Mouse (Mus musculus): ENCODE data around the gene Ctdnep1. TPM values are rescaled to one million over a fixed set of nuclear protein-coding genes. Genes with fewer than 3 reads are reported as not detected.
A peak's percentile ranks its signal among the peaks of the same experiment; 100 is the strongest.

Ctdnep1 gene
- polyA plus RNA-seq, 1 experiment from 2014 or later: 23.4 TPM

DNA sequence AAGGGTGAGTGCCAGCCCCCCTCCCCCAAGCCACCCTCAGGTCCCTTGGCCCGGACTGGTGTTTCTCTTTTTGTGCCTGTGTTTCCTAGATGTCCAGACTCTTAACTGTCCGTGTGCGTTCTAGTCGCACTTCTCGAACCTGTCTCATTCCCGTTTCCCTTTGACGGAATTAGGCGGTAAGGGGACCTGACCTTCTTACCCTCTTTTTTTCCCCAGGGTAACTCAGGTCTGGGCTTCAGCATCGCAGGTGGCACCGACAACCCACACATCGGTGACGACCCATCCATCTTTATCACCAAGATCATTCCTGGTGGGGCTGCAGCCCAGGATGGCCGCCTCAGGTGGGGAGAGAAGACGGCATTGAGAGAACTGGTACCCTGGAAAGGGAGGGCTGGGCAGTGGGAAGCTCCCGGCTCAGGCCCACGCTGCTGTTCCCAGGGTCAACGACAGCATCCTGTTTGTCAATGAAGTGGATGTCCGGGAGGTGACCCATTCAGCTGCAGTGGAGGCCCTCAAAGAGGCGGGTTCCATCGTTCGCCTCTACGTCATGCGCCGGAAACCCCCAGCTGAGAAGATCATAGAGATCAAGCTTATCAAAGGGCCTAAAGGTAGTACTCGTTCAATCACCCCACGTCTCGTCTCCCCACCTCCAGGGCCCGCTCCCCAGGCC, 49.8 kb downstream of the Ctdnep1 start:
- WGBS: 94% methylated on average over 28 of the region's 28 CpGs
- Histone ChIP-seq H3K9me3 (no peaks in the 10 kb centered on the region), H3K4me3 (peak overlapping the region; percentile 48), H3K27ac (peak overlapping the region; percentile 85), H3K36me3 (replicated peaks) (peaks cover 53% of the 10 kb centered on the region), H3K27me3 (ENCODE audit: poor library complexity, severe bottlenecking) (no peaks in the 10 kb centered on the region), H3K4me1 (peaks cover 56% of the 10 kb centered on the region)
- no peak for DNase-seq (ENCODE audit: extremely low spot score, low spot score)

DNA sequence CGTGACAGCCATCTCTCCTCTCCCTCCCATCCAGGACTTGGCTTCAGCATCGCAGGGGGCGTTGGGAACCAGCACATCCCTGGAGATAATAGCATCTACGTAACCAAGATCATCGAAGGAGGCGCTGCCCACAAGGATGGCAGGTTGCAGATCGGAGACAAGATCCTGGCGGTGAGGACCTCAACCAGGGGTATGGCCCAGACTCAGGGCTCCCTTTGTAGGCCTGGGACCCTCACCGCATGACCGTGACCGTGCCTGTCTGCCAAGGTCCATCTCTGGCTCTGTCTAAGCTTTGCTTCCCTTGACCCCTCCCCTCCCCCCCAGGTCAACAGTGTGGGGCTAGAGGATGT, 50.3 kb downstream of the Ctdnep1 start:
- no peaks in the 10 kb centered on the region for H3K27me3 ChIP-seq (ENCODE audit: poor library complexity, severe bottlenecking)
- WGBS: 93% methylated on average over 11 of the region's 11 CpGs
- DNase-seq (ENCODE audit: extremely low spot score, low spot score): no peak
- peaks cover 50% of the 10 kb centered on the region for H3K4me1 ChIP-seq
- peaks cover 54% of the 10 kb centered on the region for H3K36me3 ChIP-seq (replicated peaks)
- peak overlapping the region; percentile 85; the same call in 1 of the 2 replicates for H3K27ac ChIP-seq
- no peak overlapping the region for H3K4me3 ChIP-seq
- H3K9me3 ChIP-seq: no peaks in the 10 kb centered on the region

DNA sequence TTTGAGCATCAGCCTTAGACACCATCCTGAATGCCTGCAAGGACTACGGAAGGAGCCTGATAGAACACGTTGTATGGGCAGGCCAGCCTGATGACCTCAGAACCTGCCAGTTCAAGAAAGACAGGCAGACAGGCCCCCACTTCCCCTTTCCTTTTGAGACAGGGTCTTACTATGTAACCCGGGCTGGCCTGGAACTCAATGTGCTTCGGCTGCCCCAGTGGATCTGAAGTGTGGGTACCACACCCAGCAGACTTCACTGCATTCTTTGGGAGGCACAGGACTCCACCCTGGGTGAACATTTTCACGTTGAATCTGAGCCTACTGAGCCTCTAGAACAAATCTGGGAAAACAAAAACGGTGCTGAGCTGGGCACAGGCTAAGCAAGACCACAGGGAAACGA, 57.2 kb downstream of the Ctdnep1 start:
- 84% methylated on average over 7 of the region's 7 CpGs for WGBS
- Histone ChIP-seq H3K4me1 (no peaks in the 10 kb centered on the region), H3K9me3 (no peaks in the 10 kb centered on the region), H3K36me3 (replicated peaks) (peaks cover 90% of the 10 kb centered on the region), H3K4me3 (no peak overlapping the region), H3K27me3 (ENCODE audit: poor library complexity, severe bottlenecking) (no peaks in the 10 kb centered on the region), H3K27ac (no peak overlapping the region)
- DNase-seq (ENCODE audit: extremely low spot score, low spot score): no peak

DNA sequence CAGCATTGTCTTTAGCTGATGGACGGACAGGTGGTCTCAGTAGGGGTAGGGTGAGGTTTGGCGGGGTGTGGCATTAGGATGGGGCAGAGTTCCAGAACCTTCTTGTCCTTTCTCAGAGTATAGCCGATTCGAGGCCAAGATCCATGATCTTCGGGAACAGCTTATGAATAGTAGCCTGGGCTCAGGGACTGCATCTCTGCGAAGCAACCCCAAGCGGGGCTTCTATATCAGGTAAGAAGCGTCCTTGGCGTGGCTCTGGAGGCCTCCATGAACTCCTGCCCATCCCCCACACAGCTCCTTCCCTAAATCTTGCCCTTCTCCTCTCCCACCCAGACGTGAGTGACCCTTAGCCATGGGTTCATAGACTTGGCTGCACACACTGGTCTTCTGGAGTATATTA, 58.7 kb downstream of the Ctdnep1 start:
- WGBS: 93% methylated on average over 10 of the region's 10 CpGs
- no peaks in the 10 kb centered on the region for H3K27me3 ChIP-seq (ENCODE audit: poor library complexity, severe bottlenecking)
- peaks cover 11% of the 10 kb centered on the region; the same call in 1 of the 2 replicates for H3K4me1 ChIP-seq
- no peak overlapping the region for H3K27ac ChIP-seq
- no peaks in the 10 kb centered on the region for H3K9me3 ChIP-seq
- H3K4me3 ChIP-seq: no peak overlapping the region
- no peak for DNase-seq (ENCODE audit: extremely low spot score, low spot score)
- H3K36me3 ChIP-seq (replicated peaks): peaks cover 90% of the 10 kb centered on the region

DNA sequence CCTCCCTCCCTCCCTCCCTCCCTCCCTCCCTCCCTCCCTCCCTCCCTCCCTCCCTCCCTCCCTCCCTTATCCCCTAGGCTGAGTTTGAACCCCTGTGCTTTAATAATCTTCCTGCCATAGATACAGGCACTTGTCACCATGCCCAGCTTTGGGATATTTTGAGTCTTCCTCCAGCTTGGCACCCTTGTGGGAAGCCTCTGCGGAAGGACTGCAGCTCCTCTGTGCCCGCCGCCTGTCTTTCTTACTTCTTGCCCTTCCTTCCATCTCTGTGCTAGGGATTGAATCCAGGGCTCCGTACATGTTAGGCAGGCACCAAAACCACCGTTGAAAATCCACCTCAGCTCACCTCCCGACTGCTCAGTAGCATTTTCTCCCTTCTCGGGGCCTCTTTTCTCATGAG, 59.2 kb downstream of the Ctdnep1 start:
- Histone ChIP-seq H3K4me1 (peaks cover 16% of the 10 kb centered on the region), H3K36me3 (replicated peaks) (peaks cover 89% of the 10 kb centered on the region), H3K4me3 (no peak overlapping the region), H3K27ac (no peak overlapping the region), H3K27me3 (ENCODE audit: poor library complexity, severe bottlenecking) (no peaks in the 10 kb centered on the region), H3K9me3 (no peaks in the 10 kb centered on the region)
- DNase-seq (ENCODE audit: extremely low spot score, low spot score): no peak
- 93% methylated on average over 7 of the region's 7 CpGs for WGBS

MicroRNA genes within 50 kb of the gene (microRNA counts, 519-probe panel; counts per million panel counts)
- 341 counts per million, percentile 65 among the panel's probes with 10 or more counts for microRNA mmu-miR-324-3p
- microRNA mmu-miR-324-5p: 3,709 counts per million, percentile 75 among the panel's probes with 10 or more counts

Small RNA genes within 50 kb of the gene (microRNA-seq; reads per million reads assigned to microRNA genes)
- gene Gm44349: not detected
- 3,655 reads per million, percentile 87 among the genes with 10 or more reads in this experiment for gene Mir324

Other genes starting within 250 kb of the Ctdnep1 start
- 32.9 and 34.5 TPM in 2 replicates for gene Polr2a, start 222.5 kb upstream of the Ctdnep1 start, polyA plus RNA-seq (2016; fragmentation: Nextera tagmentation; extraction: Ambion mirVana)
- gene Slc35g3, start 219.2 kb upstream of the Ctdnep1 start, polyA plus RNA-seq (2016; fragmentation: Nextera tagmentation; extraction: Ambion mirVana): 0.14 TPM in 1 of 2 replicates, not detected in the other
- 0.46 and 0.77 TPM in 2 replicates for gene Zbtb4, start 215.2 kb upstream of the Ctdnep1 start, polyA plus RNA-seq (2016; fragmentation: Nextera tagmentation; extraction: Ambion mirVana)
- gene Chrnb1, start 185.2 kb upstream of the Ctdnep1 start, polyA plus RNA-seq (2016; fragmentation: Nextera tagmentation; extraction: Ambion mirVana): 1.0 and 1.5 TPM in 2 replicates
- gene Fgf11, start 179.3 kb upstream of the Ctdnep1 start, polyA plus RNA-seq (2016; fragmentation: Nextera tagmentation; extraction: Ambion mirVana): 0.73 TPM in 2 replicates
- gene Tmem102, start 175.5 kb upstream of the Ctdnep1 start, polyA plus RNA-seq (2016; fragmentation: Nextera tagmentation; extraction: Ambion mirVana): 0.71 and 0.95 TPM in 2 replicates
- not detected in 2 replicates for gene Gm39566, start 165.9 kb upstream of the Ctdnep1 start, polyA plus RNA-seq (2016; fragmentation: Nextera tagmentation; extraction: Ambion mirVana)
- gene Spem2, start 162.7 kb upstream of the Ctdnep1 start, polyA plus RNA-seq (2016; fragmentation: Nextera tagmentation; extraction: Ambion mirVana): not detected in 2 replicates
- 0.19 TPM in 1 of 2 replicates, not detected in the other for gene Spem1, start 159.0 kb upstream of the Ctdnep1 start, polyA plus RNA-seq (2016; fragmentation: Nextera tagmentation; extraction: Ambion mirVana)
- 4.7 and 5.2 TPM in 2 replicates for gene Nlgn2, start 143.4 kb upstream of the Ctdnep1 start, polyA plus RNA-seq (2016; fragmentation: Nextera tagmentation; extraction: Ambion mirVana)
- 259 and 290 TPM in 2 replicates for gene Tmem256, start 142.6 kb upstream of the Ctdnep1 start, polyA plus RNA-seq (2016; fragmentation: Nextera tagmentation; extraction: Ambion mirVana)
- 67.5 and 67.6 TPM in 2 replicates for gene Plscr3, start 134.8 kb upstream of the Ctdnep1 start, polyA plus RNA-seq (2016; fragmentation: Nextera tagmentation; extraction: Ambion mirVana)
- gene Tnk1, start 122.4 kb upstream of the Ctdnep1 start, polyA plus RNA-seq (2016; fragmentation: Nextera tagmentation; extraction: Ambion mirVana): 0.79 and 1.9 TPM in 2 replicates
- gene Tmem95, start 103.1 kb upstream of the Ctdnep1 start, polyA plus RNA-seq (2016; fragmentation: Nextera tagmentation; extraction: Ambion mirVana): not detected in 2 replicates
- 4.8 and 6.7 TPM in 2 replicates for gene Kctd11, start 99.8 kb upstream of the Ctdnep1 start, polyA plus RNA-seq (2016; fragmentation: Nextera tagmentation; extraction: Ambion mirVana)
- gene Acap1, start 85.6 kb upstream of the Ctdnep1 start, polyA plus RNA-seq (2016; fragmentation: Nextera tagmentation; extraction: Ambion mirVana): 0.84 and 1.3 TPM in 2 replicates
- gene 2810408A11Rik, start 80.2 kb upstream of the Ctdnep1 start, polyA plus RNA-seq (2016; fragmentation: Nextera tagmentation; extraction: Ambion mirVana): 11.9 and 12.2 TPM in 2 replicates
- gene Neurl4, start 80.1 kb upstream of the Ctdnep1 start, polyA plus RNA-seq (2016; fragmentation: Nextera tagmentation; extraction: Ambion mirVana): 14.3 and 14.8 TPM in 2 replicates
- 92.4 and 97.3 TPM in 2 replicates for gene Gps2, start 67.3 kb upstream of the Ctdnep1 start, polyA plus RNA-seq (2016; fragmentation: Nextera tagmentation; extraction: Ambion mirVana)
- 2,970 and 2,997 TPM in 2 replicates for gene Eif5a, start 59.2 kb upstream of the Ctdnep1 start, polyA plus RNA-seq (2016; fragmentation: Nextera tagmentation; extraction: Ambion mirVana)
- 5.7 and 6.4 TPM in 2 replicates for gene Ybx2, start 45.4 kb upstream of the Ctdnep1 start, polyA plus RNA-seq (2016; fragmentation: Nextera tagmentation; extraction: Ambion mirVana)
- gene Slc2a4, start 33.0 kb upstream of the Ctdnep1 start, polyA plus RNA-seq (2016; fragmentation: Nextera tagmentation; extraction: Ambion mirVana): 14.2 and 15.7 TPM in 2 replicates
- 19.7 and 21.9 TPM in 2 replicates for gene Cldn7, start 16.4 kb upstream of the Ctdnep1 start, polyA plus RNA-seq (2016; fragmentation: Nextera tagmentation; extraction: Ambion mirVana)
- 159 TPM in 2 replicates for gene Elp5, start 1.4 kb downstream of the Ctdnep1 start, polyA plus RNA-seq (2016; fragmentation: Nextera tagmentation; extraction: Ambion mirVana)
- gene Gabarap, start 10.0 kb downstream of the Ctdnep1 start, polyA plus RNA-seq (2016; fragmentation: Nextera tagmentation; extraction: Ambion mirVana): 318 and 331 TPM in 2 replicates
- gene Phf23, start 14.6 kb downstream of the Ctdnep1 start, polyA plus RNA-seq (2016; fragmentation: Nextera tagmentation; extraction: Ambion mirVana): 94.5 and 96.2 TPM in 2 replicates
- 44.3 and 51.6 TPM in 2 replicates for gene Dvl2, start 19.4 kb downstream of the Ctdnep1 start, polyA plus RNA-seq (2016; fragmentation: Nextera tagmentation; extraction: Ambion mirVana)
- gene Acadvl, start 34.3 kb downstream of the Ctdnep1 start, polyA plus RNA-seq (2016; fragmentation: Nextera tagmentation; extraction: Ambion mirVana): 41.0 and 44.1 TPM in 2 replicates
- 13.8 and 15.5 TPM in 2 replicates for gene Dlg4, start 35.8 kb downstream of the Ctdnep1 start, polyA plus RNA-seq (2016; fragmentation: Nextera tagmentation; extraction: Ambion mirVana)
- 0.71 and 1.2 TPM in 2 replicates for gene Asgr1, start 72.9 kb downstream of the Ctdnep1 start, polyA plus RNA-seq (2016; fragmentation: Nextera tagmentation; extraction: Ambion mirVana)
- gene Asgr2, start 111.5 kb downstream of the Ctdnep1 start, polyA plus RNA-seq (2016; fragmentation: Nextera tagmentation; extraction: Ambion mirVana): not detected in 2 replicates
- gene Mgl2, start 149.2 kb downstream of the Ctdnep1 start, polyA plus RNA-seq (2016; fragmentation: Nextera tagmentation; extraction: Ambion mirVana): not detected in 2 replicates
- not detected in 2 replicates for gene Clec10a, start 175.0 kb downstream of the Ctdnep1 start, polyA plus RNA-seq (2016; fragmentation: Nextera tagmentation; extraction: Ambion mirVana)
- 0.79 and 1.2 TPM in 2 replicates for gene Slc16a11, start 231.6 kb downstream of the Ctdnep1 start, polyA plus RNA-seq (2016; fragmentation: Nextera tagmentation; extraction: Ambion mirVana)
- gene Slc16a13, start 239.9 kb downstream of the Ctdnep1 start, polyA plus RNA-seq (2016; fragmentation: Nextera tagmentation; extraction: Ambion mirVana): 14.6 and 16.1 TPM in 2 replicates
- 4.5 and 4.7 TPM in 2 replicates for gene Bcl6b, start 248.6 kb downstream of the Ctdnep1 start, polyA plus RNA-seq (2016; fragmentation: Nextera tagmentation; extraction: Ambion mirVana)

Data from forebrain, embryonic 10.5 days (tissue).